Mouse (Mus musculus): ENCODE measurements around the gene Lefty2.
A peak's percentile ranks its signal among the peaks of the same experiment; 100 is the strongest.
"Not testable (repeated sequence)": the region's sequence is repeated elsewhere in the genome, so short reads cannot be mapped to it uniquely, and the experiment has no call there.

Gene Lefty2

DNA sequence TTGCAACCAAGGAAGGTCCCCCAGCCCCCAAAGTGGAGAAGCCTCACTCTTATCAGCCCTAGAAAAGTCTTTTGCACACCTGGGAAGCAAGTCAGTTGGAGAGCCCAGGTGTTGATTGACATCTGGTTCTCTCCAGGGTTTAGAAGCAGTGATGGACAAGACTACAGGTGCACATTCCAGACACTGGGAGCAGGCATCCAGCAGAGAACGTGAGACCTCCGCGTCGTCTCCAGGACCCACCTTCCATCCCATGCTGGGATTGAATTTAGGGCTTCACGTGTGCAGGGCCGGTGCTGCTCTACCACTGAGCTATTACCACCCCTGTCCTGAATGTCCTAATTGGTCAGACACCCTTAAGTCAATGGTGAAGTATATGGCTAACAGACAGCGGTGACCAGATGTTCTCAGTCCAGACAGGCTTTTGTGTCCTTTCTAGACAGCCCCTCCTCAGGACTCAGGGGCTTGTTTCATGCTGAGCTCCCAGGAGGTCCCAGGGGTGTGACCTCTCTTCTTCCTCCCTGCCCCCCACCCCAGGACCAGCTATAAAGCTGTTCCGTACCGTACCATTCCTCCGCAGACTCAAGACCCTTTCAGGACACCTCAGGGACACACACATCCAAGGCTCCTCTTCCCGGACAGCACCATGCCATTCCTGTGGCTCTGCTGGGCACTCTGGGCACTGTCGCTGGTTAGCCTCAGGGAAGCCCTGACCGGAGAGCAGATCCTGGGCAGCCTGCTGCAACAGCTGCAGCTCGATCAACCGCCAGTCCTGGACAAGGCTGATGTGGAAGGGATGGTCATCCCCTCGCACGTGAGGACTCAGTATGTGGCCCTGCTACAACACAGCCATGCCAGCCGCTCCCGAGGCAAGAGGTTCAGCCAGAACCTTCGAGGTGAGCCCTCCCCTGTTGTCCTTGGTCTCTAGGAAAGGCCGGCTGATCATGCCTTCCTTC is 41.8 kb downstream of the Lefty2 start, which contains the start of gene Lefty1:
Lefty1 (plus strand) TSS at position 556 of the 953 bp plus-strand sequence.
- no peak for DNase-seq (ENCODE audit: low spot score)

DNA sequence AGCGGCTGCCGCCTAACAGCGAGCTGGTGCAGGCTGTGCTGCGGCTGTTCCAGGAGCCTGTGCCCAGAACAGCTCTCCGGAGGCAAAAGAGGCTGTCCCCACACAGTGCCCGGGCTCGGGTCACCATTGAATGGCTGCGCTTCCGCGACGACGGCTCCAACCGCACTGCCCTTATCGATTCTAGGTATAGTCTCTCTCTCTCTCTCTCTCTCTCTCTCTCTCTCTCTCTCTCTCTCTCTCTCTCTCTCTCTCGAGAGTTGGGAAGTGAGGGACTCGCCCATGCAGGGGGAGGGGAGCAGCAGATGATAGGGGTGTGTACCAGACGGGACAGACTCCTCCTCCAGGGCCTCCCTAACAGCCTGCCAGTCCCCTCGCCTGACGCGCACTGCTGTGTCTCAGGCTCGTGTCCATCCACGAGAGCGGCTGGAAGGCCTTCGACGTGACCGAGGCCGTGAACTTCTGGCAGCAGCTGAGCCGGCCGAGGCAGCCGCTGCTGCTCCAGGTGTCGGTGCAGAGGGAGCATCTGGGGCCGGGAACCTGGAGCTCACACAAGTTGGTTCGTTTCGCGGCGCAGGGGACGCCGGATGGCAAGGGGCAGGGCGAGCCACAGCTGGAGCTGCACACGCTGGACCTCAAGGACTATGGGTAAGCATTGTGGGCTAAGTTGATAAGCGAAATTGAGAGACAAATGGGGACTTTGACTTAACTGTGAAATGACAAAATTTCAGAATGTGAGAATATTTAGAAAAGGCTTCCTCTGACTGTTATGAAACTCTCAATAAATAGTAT is 43.9 kb downstream of the Lefty2 start:
- peak; percentile 63 for DNase-seq (ENCODE audit: low spot score)

DNA sequence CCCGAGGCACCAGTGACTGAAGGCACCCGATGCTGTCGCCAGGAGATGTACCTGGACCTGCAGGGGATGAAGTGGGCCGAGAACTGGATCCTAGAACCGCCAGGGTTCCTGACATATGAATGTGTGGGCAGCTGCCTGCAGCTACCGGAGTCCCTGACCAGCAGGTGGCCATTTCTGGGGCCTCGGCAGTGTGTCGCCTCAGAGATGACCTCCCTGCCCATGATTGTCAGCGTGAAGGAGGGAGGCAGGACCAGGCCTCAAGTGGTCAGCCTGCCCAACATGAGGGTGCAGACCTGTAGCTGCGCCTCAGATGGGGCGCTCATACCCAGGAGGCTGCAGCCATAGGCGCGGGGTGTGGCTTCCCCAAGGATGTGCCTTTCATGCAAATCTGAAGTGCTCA is 44.7 kb downstream of the Lefty2 start:
- DNase-seq (ENCODE audit: low spot score) = not testable (repeated sequence)

DNA sequence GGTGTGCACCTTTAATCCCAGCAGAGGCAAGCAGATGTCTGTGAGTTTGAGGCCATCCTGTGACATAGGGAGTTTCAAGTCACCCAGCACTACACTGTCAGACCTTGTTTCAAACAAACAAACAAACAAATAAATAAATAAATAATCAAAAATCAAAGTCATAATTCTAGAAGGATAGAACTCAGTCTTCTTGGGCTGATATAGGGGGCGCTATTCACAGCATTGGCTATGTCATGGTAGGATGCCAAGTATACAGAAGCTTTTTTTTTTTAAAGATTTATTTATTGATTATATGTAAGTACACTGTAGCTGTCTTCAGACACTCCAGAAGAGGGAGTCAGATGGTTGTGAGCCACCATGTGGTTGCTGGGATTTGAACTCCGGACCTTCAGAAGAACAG is 45.9 kb downstream of the Lefty2 start:
- DNase-seq (ENCODE audit: low spot score) = not testable (repeated sequence)

DNA sequence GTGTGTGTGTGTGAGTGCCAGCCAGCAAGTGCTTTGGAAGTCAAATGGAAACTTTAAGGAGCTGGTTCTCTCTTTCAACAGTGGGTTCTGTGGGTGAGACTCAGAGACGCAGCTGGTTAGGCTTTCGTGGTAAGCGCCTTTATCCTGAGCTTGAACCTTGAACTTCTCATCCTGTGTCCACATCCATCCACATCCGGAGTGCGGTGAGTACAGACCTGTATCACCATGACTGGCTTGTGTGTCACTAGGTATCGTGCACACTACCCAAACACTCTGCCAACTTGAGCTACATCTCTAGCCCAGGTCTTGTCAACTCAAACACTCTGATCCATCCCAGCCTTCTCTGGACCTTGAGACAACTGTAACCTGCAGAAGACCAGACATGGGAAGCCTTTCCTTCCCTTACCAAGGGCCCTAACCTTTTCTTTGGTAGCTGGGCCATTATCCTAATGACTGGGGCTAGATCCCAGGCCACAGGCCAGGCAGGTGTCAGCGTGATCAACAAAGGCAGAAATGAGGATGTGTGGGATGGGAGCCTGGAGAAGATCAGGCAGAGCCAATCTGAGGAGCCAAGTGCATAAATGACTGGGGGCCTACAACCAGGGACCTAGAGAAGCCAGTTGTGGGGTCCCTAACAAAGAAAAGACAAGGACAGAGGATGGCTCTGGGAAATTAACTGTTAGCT is 48.0 kb downstream of the Lefty2 start:
- DNase-seq (ENCODE audit: low spot score) = no peak

DNA sequence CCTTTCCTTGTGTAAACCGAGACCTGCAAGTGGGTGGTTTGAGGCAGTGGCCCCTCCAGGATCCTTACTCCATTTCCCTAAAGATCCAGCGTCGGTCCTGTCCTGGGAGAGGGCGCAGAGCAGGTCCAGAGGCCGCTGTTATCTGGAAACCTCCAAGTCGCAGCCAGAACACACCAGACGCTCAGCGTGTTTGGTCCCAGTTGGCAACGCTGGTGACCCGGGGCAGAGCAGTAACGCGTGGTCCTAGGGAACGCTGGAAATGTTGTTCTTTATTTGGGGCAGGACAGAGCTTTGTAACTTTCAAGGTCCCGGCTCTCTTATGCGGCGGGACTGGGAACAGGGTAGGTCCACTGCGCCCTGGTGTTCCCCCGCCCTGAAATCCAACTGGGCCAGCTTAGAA is 48.8 kb downstream of the Lefty2 start:
- DNase-seq (ENCODE audit: low spot score) = no peak

DNA sequence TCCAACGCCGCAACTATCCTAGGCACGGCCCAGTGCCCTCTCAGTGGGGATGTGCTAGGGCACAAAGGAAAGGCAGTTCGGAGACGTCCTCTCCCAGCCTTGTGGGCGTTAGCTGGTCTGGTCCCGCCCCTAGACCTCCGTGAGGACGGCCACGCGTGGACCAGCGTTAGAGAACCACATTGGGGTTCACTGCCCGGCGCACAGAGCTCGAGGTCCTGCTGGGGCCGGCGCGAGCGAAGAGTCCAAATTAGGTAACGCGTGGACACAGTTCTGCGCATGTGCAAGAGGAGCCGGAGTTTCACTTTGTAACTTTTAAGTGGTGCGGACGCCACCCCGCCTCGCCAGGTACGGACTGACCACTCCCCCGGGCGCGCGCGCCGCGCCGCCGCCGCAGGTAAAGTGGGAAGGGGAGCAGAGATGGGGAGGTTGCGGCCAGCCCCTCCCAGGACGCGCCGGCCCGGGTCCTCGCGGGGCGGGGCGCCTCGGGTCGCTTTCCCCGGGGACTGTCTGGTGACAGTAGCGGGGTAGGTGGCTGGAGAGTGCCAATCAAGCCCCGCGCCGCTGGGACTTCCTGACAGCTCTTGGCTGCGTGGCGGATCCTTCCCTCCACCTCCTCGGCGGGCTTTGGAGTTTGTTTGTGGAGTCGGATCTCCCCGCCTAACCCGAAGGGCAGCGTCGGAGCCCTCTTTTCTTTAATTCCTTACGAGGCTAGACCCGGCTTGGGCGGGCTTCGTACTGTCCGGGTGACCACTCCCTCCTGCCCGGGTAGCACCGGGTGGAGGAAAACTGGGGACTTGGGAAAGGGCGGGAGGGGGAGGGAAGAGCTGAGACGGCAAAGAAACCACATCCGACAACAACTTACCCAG is 49.5 kb downstream of the Lefty2 start, which contains the start of gene Tmem63a:
Tmem63a (plus strand) TSS at position 179 of the 866 bp plus-strand sequence.
- DNase-seq (ENCODE audit: low spot score) = peak; percentile 80

DNA sequence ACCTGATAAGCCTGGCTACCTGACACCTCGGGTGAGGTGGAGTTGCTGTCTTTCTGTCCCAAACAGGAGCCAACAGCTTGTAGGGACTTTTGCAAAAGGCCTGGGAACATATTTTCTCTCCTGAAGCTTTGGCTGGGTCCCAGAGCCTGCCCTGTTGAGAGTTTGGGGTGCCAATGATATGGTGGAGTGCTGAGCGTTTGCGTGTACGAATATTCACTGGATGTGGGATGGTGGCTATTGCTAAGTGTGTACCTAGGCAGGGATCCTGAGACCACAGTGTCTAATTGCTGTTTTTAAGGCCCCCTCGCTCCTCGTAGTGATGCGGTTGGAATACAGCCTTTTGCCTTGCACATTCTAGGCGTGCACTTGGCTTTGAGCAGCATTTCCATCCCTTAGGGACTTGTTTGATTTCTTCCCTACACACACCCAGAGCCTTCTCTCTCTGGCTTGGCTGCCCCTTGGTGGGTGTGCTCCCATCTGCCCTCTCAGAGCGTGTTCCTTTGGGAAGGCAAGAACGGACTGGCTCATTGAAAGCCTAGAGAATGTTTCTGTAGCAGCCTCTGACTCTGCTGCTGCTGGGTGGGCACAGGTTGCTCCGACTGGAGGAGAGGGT is 50.2 kb downstream of the Lefty2 start:
- no peak for DNase-seq (ENCODE audit: low spot score)

DNA sequence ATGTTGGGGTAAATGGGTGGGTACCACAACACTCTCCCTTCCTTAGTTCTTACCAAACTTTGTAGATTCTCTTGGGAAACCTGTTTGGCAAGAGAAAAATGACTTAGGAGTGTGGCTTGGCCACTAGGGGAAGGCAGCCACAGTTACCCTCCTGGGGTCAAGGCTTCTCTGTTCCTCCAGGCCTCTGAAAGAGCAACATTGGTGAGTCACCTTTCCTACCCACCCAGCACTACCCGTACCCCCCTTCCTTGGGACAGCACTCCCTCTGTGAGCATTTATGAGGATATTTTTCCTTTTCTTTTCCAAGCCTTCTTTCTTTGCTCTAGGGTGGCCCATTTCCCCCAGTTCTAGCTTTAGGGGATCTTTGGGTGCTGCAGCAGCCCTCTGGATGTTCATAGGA is 51.0 kb downstream of the Lefty2 start:
- DNase-seq (ENCODE audit: low spot score) = no peak

DNA sequence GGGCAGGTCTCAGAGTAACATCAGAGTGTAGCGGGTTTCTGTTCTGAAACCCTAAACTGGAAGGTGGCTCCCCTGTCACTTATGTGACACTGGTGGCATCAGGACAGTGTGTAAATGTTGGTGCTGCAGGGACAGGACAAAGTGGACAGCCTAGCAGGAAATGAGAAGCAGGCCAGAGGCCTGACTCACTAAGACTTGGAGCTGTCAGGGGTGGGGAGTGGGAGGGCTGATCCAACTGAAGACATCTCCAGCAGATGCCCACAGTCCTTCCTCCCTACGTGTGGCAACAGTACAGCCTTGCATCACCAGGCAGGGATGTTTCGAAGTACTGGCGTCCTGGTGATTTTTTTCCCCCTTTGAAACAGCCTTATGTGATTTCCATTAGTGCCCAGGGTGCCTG is 51.6 kb downstream of the Lefty2 start:
- no peak for DNase-seq (ENCODE audit: low spot score)

DNA sequence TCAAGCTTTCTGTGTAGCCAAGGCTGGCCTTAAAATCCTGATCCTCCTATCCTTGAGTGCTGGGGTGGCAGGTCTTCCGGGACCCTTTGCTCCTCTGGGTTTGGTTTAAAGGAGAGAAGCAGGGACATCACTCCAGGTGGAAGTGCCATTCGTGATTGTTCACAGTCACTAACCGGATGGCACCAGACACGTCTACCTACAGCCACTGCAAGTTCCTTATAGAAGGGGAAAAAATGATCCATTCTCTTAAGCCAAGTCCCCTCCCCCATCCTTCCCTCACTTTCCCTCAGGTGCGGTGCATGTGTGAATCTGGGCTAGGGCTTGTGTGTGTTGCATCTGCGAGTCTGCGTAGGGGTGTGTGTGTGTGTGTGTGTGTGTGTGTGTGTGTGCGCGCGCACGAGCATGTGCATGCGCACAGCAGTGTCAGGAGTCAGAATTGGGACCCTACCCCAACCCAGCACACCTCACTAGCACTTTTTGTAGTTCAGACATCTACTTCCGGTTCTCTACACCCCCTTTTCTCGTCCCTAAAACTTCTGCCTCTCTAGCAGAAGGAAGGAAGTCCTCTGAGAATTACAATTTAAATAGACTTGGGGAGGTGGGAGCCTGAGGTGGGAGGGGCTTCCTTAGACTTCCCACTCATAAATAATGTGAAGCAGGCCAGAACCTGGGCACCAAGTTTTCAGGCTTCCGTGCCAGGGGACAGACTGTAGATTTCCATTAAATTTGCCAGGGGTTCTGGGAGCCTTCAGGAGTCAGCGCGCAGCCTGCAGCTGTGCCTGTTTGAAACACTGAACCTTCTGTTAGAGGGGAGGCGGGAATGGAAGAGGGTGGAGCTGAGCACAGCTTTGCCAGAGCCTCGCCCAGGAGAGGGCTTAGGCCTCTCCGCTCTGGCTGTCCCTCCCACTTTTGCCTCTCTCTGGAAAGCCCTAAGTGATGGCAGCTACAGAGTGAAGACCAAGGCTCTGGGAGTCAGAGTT is 52.4 kb downstream of the Lefty2 start:
- DNase-seq (ENCODE audit: low spot score) = peak; percentile 63

DNA sequence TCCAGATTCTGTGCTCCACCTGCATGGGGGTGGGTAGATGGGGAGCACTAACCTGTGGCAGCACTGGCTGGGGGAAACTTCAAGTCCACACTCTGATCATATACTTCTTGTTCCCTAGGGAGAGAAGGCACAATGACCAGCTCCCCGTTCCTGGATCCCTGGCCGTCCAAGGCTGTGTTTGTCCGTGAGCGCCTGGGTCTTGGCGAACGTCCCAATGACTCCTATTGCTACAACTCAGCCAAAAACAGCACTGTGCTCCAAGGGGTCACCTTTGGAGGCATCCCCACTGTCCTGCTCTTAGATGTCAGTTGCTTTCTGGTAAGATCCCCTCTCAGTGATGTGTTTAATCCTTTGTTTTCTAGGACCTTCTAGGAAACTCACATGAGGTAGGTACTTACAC is 53.5 kb downstream of the Lefty2 start:
- DNase-seq (ENCODE audit: low spot score) = peak; percentile 61
